Mouse (Mus musculus): Measurements from ENCODE around the gene Dtnb. TPM values are rescaled to one million over a fixed set of nuclear protein-coding genes. Genes with fewer than 3 reads are reported as not detected.
"Not testable (repeated sequence)": the region's sequence is repeated elsewhere in the genome, so short reads cannot be mapped to it uniquely, and the experiment has no call there.

The Dtnb gene
- polyA plus RNA-seq, 1 experiment from 2014 or later: 35.3 TPM

- 74% methylated on average over 4 of the region's 4 CpGs for WGBS
Observed at GRCm38 (mm10) chr12:3671117-3671516, 98.9 kb downstream of the Dtnb start.

GRCm38 (mm10) chr12:3672786-3673185, 100.6 kb downstream of the Dtnb start:
- Histone ChIP-seq H3K4me3 (no peak overlapping the region), H3K27ac (replicated peaks) (no peak overlapping the region), H3K36me3 (no peaks in the 10 kb centered on the region), H3K9ac (replicated peaks) (no peak overlapping the region), H3K9me3 (0 out of 2 replicates have a peak, but pooled peaks cover 3% of the 10 kb centered on the region), H3K4me2 (replicated peaks) (no peak overlapping the region), H3K27me3 (no peaks in the 10 kb centered on the region), H3K4me1 (no peaks in the 10 kb centered on the region)
- no peak for ATAC-seq (ENCODE audit: low FRiP score, low read depth)
- 91% methylated on average over 9 of the region's 9 CpGs for WGBS

More at GRCm38 (mm10) chr12:3671117-3671516, 98.9 kb downstream of the Dtnb start:
- ATAC-seq (ENCODE audit: low FRiP score, low read depth): no peak
- H3K9ac ChIP-seq (replicated peaks): no peak overlapping the region
- H3K27ac ChIP-seq (replicated peaks): no peak overlapping the region
- 0 out of 2 replicates have a peak, but pooled peaks cover 3% of the 10 kb centered on the region for H3K9me3 ChIP-seq
- no peaks in the 10 kb centered on the region for H3K4me1 ChIP-seq
- no peak overlapping the region for H3K4me2 ChIP-seq (replicated peaks)
- H3K27me3 ChIP-seq: no peaks in the 10 kb centered on the region
- no peak overlapping the region for H3K4me3 ChIP-seq
- H3K36me3 ChIP-seq: no peaks in the 10 kb centered on the region

- no peak for ATAC-seq (ENCODE audit: low FRiP score, low read depth)
- Histone ChIP-seq H3K4me2 (replicated peaks) (no peak overlapping the region), H3K9ac (replicated peaks) (no peak overlapping the region), H3K27me3 (no peaks in the 10 kb centered on the region), H3K4me3 (no peak overlapping the region), H3K27ac (replicated peaks) (no peak overlapping the region), H3K36me3 (no peaks in the 10 kb centered on the region), H3K4me1 (no peaks in the 10 kb centered on the region), H3K9me3 (0 out of 2 replicates have a peak, but pooled peaks cover 3% of the 10 kb centered on the region)
- 72% methylated on average over 8 of the region's 8 CpGs for WGBS
Observed at GRCm38 (mm10) chr12:3673886-3674285, 101.7 kb downstream of the Dtnb start.

GRCm38 (mm10) chr12:3674913-3675312, 102.7 kb downstream of the Dtnb start:
- 95% methylated on average over 9 of the region's 9 CpGs for WGBS
- Histone ChIP-seq H3K36me3 (no peaks in the 10 kb centered on the region), H3K4me2 (replicated peaks) (no peak overlapping the region), H3K4me3 (no peak overlapping the region), H3K4me1 (no peaks in the 10 kb centered on the region), H3K27me3 (no peaks in the 10 kb centered on the region), H3K9me3 (no peaks in the 10 kb centered on the region), H3K9ac (replicated peaks) (no peak overlapping the region), H3K27ac (replicated peaks) (no peak overlapping the region)
- ATAC-seq (ENCODE audit: low FRiP score, low read depth): no peak

GRCm38 (mm10) chr12:3680721-3681120, 108.5 kb downstream of the Dtnb start:
- no peak overlapping the region for H3K9ac ChIP-seq (replicated peaks)
- ATAC-seq (ENCODE audit: low FRiP score, low read depth): no peak
- no peaks in the 10 kb centered on the region for H3K27me3 ChIP-seq
- no peak overlapping the region for H3K4me2 ChIP-seq (replicated peaks)
- H3K4me3 ChIP-seq: no peak overlapping the region
- H3K4me1 ChIP-seq: no peaks in the 10 kb centered on the region
- no peaks in the 10 kb centered on the region for H3K9me3 ChIP-seq
- H3K36me3 ChIP-seq: no peaks in the 10 kb centered on the region
- 89% methylated on average over 5 of the region's 5 CpGs for WGBS
- no peak overlapping the region for H3K27ac ChIP-seq (replicated peaks)

- no peaks in the 10 kb centered on the region for H3K9me3 ChIP-seq
- H3K4me3 ChIP-seq: no peak overlapping the region
- no peaks in the 10 kb centered on the region for H3K4me1 ChIP-seq
- H3K36me3 ChIP-seq: no peaks in the 10 kb centered on the region
- no peaks in the 10 kb centered on the region for H3K27me3 ChIP-seq
- no peak overlapping the region for H3K4me2 ChIP-seq (replicated peaks)
- no peak overlapping the region for H3K9ac ChIP-seq (replicated peaks)
- no peak for ATAC-seq (ENCODE audit: low FRiP score, low read depth)
- WGBS: 84% methylated on average over 8 of the region's 8 CpGs
- no peak overlapping the region for H3K27ac ChIP-seq (replicated peaks)
Observed at GRCm38 (mm10) chr12:3683041-3683440, 110.9 kb downstream of the Dtnb start.

- Histone ChIP-seq H3K4me2 (replicated peaks) (no peak overlapping the region), H3K36me3 (no peaks in the 10 kb centered on the region)
Observed at GRCm38 (mm10) chr12:3686419-3686940, 114.3 kb downstream of the Dtnb start.

GRCm38 (mm10) chr12:3690926-3691529, 118.8 kb downstream of the Dtnb start:
- 94% methylated on average over 17 of the region's 17 CpGs for WGBS
- H3K9ac ChIP-seq (replicated peaks); H3K27ac ChIP-seq (replicated peaks); H3K27me3 ChIP-seq; H3K4me3 ChIP-seq; H3K9me3 ChIP-seq; H3K4me2 ChIP-seq (replicated peaks); H3K4me1 ChIP-seq; H3K36me3 ChIP-seq; ATAC-seq (ENCODE audit: low FRiP score, low read depth): not testable (repeated sequence)

More at GRCm38 (mm10) chr12:3686419-3686940, 114.3 kb downstream of the Dtnb start:
- H3K4me1 ChIP-seq: no peaks in the 10 kb centered on the region
- H3K27ac ChIP-seq (replicated peaks): no peak overlapping the region
- no peaks in the 10 kb centered on the region for H3K27me3 ChIP-seq
- no peak overlapping the region for H3K4me3 ChIP-seq
- no peak overlapping the region for H3K9ac ChIP-seq (replicated peaks)
- whole genome bisulfite sequencing: 88% methylated on average over 7 of the region's 7 CpGs
- H3K9me3 ChIP-seq: no peaks in the 10 kb centered on the region
- no peak for ATAC-seq (ENCODE audit: low FRiP score, low read depth)

- H3K9me3 ChIP-seq: no peaks in the 10 kb centered on the region
- no peak overlapping the region for H3K27ac ChIP-seq (replicated peaks)
- 92% methylated on average over 6 of the region's 6 CpGs for WGBS
- H3K27me3 ChIP-seq: no peaks in the 10 kb centered on the region
- no peak overlapping the region for H3K4me2 ChIP-seq (replicated peaks)
- no peak for ATAC-seq (ENCODE audit: low FRiP score, low read depth)
- no peak overlapping the region for H3K4me3 ChIP-seq
- no peaks in the 10 kb centered on the region for H3K36me3 ChIP-seq
- no peak overlapping the region for H3K9ac ChIP-seq (replicated peaks)
- H3K4me1 ChIP-seq: no peaks in the 10 kb centered on the region
Observed at GRCm38 (mm10) chr12:3692795-3693392, 120.7 kb downstream of the Dtnb start.

GRCm38 (mm10) chr12:3695741-3696501, 123.7 kb downstream of the Dtnb start:
- ATAC-seq (ENCODE audit: low FRiP score, low read depth): no peak
- 69% methylated on average over 5 of the region's 5 CpGs for WGBS
- no peak overlapping the region for H3K9ac ChIP-seq (replicated peaks)
- no peaks in the 10 kb centered on the region for H3K36me3 ChIP-seq
- no peaks in the 10 kb centered on the region for H3K4me1 ChIP-seq
- no peak overlapping the region for H3K4me2 ChIP-seq (replicated peaks)
- no peaks in the 10 kb centered on the region for H3K9me3 ChIP-seq
- H3K27ac ChIP-seq (replicated peaks): no peak overlapping the region
- H3K4me3 ChIP-seq: no peak overlapping the region
- H3K27me3 ChIP-seq: no peaks in the 10 kb centered on the region

GRCm38 (mm10) chr12:3700503-3700902, 128.3 kb downstream of the Dtnb start:
- Histone ChIP-seq H3K4me1 (no peaks in the 10 kb centered on the region), H3K36me3 (no peaks in the 10 kb centered on the region), H3K4me3 (no peak overlapping the region), H3K27ac (replicated peaks) (no peak overlapping the region), H3K4me2 (replicated peaks) (no peak overlapping the region), H3K9me3 (no peaks in the 10 kb centered on the region), H3K27me3 (no peaks in the 10 kb centered on the region), H3K9ac (replicated peaks) (no peak overlapping the region)
- WGBS: 92% methylated on average over 4 of the region's 4 CpGs
- no peak for ATAC-seq (ENCODE audit: low FRiP score, low read depth)

GRCm38 (mm10) chr12:3702903-3703302, 130.7 kb downstream of the Dtnb start:
- Histone ChIP-seq H3K4me1 (no peaks in the 10 kb centered on the region), H3K27ac (replicated peaks) (no peak overlapping the region), H3K9ac (replicated peaks) (no peak overlapping the region), H3K27me3 (no peaks in the 10 kb centered on the region), H3K9me3 (no peaks in the 10 kb centered on the region), H3K4me3 (no peak overlapping the region), H3K4me2 (replicated peaks) (no peak overlapping the region), H3K36me3 (no peaks in the 10 kb centered on the region)
- ATAC-seq (ENCODE audit: low FRiP score, low read depth): no peak
- 92% methylated on average over 7 of the region's 7 CpGs for WGBS
